Mouse (Mus musculus): ENCODE data around the gene 1700020N01Rik. TPM values are rescaled to one million over a fixed set of nuclear protein-coding genes. Genes with fewer than 3 reads are reported as not detected.

Gene 1700020N01Rik
- not detected for polyA plus RNA-seq (2014; fragmentation: Illumina TruSeq; extraction: RNeasy Lipid Tissue Mini Kit (QIAGEN cat#74804); ENCODE audit: low read depth, low replicate concordance)

DNA sequence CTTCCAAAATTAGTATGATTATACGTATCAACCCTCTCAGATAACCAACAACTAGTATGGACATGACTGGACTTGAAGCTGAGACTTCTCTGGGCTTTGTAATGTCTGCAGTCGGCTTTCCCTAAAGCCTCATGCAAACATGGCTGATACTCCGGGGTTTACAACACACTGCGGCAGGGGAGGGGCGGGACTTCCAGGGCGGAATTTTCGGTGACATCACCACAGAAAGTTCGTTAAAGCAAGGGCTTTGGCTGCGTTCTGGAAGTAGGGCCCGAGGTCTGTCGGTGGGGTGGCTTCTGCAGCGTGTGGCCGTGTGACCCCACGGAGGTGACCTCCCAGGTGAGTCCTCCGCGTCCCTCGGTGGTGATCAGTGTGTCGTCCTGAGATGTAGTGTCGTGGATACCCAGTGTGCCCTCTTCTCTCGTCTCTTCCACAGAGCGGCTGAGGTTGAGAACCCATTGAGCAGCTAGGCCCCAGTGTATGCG lies at the start of gene 1700020N01Rik:
Gene 1700020N01Rik, plus strand, starts transcription at position 250 of the 485 bp plus-strand sequence.

Other genes with a start within 250 kb of the 1700020N01Rik start
- 0.58 TPM for gene Aldh8a1, start 215.9 kb upstream of the 1700020N01Rik start, polyA plus RNA-seq (2014; fragmentation: Illumina TruSeq; extraction: RNeasy Lipid Tissue Mini Kit (QIAGEN cat#74804); ENCODE audit: low read depth, low replicate concordance)

All from heart, adult 10 weeks (tissue).